Mouse (Mus musculus) cerebellum, postnatal 36 days (tissue): ENCODE measurements around the gene Brinp2.

Experiments
- DNase-seq, 2 experiments: peaks; one replicate each; pipeline ENCODE4 v3.0.0; 2021 to 2022; ENCODE audit warnings: mixed read lengths in 2 of 2

The Brinp2 gene

DNA sequence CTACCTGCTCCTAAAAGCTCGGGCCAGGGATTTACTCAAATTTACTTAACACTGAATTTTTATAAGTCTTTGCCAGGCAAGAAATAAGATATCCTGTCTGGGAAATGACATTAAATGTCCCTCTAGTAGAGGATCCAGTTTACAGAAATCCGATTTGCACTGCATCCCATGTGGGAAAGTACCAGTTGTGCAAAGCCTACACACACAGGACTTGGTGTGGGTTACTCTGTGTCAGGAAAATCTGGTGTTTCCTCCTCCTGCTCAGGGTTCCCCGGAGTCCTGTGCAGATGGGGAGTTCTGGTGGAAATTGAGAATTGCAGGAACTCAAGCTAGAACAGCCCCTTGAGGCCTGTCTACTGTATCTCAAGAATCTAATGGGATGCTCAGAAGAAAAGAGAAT is 70.9 kb downstream of the Brinp2 start:
- no peak for DNase-seq

DNA sequence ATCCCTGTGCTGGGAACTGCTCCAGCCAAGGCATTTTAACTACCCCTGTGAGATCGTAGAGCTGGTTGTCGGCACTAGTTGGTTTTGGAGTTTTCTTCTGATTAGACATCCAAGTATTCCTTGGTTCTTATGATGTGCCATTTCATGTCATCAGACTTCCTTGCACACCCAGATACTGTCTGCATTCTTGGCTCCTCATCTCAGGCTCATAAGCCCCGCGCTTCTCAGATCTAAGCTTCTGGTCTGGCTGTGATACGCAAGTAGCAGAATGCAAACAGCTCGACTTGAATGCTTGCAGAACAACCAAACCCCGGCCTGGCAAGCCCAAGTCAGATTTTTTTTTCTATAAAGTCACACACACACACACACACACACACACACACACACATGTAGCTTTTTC is 72.3 kb downstream of the Brinp2 start:
- no peak for DNase-seq

DNA sequence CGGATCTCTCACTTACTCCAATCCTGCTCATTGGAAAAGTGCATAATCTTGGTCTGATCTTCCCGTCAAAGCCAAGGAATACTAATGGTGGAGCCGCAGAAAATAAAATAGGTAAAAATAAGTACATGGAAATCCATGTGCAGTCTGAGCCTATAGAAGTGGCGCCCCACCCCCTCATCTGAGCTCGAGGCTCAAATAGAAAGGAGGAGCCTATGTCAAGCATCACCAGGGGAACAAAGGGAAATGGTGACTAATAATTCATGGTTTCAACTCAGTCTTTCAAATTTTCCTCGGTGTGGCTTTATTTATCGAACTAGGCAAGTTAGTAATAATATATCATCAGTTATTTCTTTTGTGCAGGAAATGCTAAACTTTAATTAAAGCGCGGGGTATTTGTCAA is 84.1 kb downstream of the Brinp2 start:
- DNase-seq, result no peak

DNA sequence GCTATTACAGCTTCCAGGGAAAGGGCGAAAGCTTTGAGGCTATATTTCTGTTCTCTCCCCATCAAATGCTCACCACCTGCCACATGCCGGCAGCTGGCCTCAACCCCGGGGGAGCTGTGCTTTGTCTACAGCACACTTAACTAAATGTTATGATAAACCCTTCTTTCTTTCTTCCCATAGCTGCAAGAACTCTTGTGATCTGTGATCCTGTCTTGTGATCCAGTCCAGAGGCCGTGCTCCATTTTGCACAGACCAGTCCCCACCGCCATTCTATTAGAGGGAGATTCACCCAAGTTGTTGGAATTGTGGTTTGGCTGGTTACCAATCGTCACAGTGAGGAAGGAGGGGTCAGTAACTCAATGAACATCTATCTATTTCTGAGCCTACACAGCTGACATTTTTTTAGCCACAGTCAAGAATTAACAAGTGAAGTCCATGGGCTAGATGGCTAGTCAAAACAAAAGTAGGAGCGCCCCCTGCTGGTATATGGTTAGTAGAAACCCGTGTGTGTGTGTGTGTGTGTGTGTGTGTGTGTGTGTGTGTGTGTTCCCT is 89.0 kb downstream of the Brinp2 start:
- peak; percentile 38 to 40 for DNase-seq

DNA sequence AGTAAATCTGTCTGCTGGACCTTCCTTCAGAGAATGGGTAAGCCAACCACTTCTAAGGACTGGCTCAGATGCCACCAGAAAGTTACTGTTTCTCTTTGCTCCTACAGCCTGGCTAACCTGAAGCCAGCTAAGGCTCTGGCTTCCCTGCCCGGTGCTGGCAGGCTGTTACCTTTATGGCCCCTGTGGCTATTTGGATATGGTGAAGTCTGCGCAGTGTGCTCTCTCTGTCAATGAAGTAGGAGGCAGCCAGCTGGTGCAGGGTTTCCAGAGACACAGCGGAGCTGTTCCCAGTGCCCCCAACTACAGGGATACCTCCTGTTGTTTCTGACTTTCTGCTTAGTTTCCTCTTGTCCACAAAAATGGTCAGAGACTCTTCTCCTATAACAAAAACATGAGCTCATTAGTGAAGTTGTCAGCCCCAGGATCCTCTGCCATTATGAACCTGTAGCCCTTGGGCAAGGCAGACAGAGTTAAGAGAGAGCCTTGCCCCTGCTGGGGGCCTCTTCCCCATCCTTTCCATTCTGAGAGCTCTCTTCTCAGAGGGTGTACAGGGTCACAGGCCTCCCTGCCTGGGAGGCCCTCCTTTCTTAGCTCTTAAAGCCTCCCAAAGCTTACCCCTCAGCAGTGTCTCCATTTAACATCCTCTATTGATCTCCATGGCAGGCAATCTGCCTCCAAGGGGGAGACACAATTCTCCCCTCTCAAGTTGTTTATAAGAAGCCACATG is 89.7 kb downstream of the Brinp2 start:
- peak; percentile 43 to 46 for DNase-seq

DNA sequence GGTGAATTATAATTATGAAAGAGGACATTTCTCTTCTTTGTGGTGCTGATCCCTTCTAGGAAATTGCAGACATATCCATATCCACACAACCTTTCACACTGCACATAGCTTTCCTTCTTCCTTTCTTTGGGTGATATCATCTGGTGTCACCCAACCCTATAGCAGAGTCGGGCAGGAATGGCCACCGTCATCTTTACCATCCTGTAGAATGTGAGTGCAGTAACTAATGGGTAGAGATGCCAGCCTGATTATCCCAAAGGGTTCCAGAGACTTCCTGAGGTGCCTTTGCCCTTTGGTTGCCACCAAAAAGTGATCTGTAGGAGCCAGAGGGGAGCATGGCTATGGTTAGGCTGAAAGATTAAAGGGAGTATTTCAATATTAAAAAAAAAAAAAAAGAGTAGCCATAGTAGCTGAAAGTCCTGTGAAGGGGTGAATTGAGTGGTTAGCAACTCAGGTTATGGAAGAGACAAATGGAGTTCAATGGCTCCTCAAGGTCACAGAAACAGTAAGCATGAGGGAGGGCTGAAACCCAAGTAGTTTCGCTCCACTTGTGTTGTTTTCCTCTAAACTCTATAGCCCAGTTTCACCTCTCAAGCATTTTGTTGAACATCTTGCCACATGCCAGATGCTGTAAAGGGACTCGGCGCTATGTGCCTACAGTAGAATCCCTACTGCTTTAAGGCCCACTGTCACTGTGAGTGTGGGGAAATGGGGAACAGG is 96.5 kb downstream of the Brinp2 start:
- DNase-seq, result no peak

DNA sequence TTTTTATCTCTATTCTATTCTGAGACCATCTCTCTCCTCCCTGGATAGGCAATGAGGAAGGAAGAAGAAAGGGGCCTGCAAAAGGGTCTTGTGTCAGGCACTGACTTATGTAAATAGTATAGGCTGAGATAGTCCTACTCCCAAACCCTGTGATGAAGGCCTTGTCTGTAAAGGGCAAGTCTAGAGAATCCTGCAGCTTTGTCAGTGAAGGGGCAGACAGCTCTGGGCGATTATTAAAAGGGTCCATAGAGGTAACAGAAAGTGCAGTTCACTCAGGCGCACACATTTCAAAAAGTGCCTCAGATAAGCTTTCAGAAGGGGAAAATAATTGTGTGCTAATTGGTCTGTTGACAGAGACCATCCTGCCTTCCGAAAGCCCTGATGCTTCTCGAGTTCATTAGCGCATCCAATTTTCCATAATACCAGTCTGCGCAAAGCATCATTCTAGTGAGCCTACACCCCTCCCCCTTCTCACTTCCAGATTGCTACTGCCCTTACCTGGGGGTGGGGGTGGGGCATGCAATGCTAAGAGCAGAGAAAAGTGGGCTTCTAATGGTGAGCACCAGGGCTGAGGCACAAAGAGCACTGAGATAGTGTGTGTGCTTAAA is 97.3 kb downstream of the Brinp2 start:
- DNase-seq, result no peak

DNA sequence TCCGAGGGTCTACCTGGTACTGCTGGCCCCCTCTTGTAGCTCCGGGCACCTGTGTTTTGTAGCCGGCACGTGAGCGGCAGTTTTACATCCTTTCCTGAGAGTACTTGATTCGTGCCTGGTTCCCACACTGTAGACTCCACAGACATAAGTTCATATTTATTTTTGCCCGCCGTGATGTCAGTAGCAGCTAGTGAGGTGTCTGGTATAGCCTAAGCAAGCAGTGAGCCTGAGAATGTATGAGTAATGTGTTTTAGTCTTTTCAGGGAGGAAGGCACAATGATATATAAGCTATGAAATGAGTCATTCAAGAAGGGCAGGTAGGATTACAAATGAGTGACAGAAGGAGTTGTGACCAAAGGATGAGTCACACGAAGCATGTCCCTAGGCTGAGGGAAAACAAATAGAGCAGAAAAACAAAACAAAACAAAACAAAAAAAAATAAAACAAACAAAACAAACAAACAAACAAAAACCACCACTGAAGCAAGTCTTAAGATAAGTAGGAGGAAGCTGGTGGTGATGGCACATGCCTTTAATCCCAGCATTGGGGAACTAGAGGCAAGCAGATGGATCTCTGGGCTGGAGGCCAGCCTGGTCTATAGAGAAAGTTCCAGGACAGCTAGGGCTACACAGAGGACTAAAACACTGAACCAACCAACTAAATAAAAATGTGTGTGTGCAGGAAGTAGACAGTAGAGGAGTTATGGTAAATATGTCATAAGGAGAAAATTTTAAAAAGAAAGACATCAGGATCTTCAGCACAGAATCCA is 100.0 kb downstream of the Brinp2 start:
- peak; percentile 55 to 58 for DNase-seq

DNA sequence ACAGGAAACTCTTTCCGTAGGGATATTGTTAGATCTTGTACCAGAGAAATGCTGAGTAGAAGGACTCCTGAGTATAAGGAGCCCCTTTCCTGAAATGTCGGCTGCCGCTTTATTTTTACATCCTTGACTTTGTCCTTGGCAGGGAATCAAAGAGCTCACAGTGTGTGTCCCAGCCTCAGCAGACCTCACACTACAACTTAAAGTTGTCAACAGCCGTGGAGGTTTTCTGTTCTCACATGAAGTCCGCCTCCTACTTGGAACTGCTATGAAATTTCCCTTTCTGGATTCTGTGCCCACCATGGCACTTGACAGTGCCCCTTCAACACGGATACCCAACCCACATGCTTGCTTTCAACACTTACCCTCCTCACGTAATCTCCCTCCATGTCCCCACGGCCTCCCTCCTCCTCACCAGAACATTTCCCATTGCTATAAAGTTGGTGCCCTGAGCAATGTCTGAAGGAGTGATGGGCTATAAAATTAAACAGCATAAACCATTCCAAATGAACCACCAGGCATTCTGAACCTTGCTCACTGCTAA is 103.4 kb downstream of the Brinp2 start:
- no peak for DNase-seq

DNA sequence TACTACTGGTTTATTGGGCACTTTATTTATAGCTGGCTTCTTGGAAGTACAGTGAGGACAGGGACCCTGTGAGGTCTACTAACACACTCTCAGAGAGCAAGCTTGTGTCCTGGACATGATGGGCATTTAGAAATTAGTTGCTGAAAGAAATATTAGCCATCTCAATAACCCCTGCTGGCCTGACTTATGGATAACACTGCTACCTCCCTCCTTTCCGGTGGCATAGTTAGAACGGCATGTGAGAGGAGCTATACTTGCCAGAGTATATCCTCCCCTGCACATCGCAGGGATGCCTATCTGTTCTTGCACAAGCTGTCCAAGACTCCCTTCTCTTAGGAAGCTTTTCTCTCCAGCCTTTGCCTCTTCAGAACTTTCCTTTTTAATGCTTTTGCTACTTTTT is 107.9 kb downstream of the Brinp2 start:
- DNase-seq, result no peak

DNA sequence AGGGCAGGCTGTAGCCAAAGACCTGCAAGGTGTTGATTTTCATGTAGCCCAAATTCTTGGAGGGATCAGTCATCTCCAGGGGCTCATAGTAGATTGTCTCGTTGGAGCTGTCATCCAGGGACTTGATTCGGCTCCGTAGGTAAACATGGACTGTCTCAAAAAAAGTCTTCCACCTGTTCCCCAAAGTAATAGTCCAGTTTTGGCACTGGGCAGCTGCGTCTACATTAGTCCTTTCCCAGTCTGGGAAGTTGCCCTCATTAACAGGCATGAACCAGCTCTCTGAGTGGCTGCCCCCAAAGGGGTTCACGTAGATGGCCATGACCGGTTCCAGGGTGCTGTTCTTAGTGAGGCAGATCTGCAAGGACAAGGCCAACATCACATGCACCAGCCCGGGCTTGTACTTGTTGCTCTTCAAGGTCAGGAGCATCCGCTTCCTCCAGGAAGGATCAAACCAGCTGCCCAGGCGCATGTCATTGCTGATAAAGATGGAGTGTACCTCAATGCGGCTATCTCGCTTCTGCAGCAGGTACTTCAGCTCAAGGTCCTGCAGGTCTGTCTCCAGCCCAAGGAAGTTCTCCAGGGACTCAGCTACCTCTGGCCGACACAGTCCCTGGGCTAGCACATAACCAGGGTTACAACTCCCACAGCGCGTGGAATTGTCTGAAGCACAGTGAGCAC is 109.5 kb downstream of the Brinp2 start:
- no peak for DNase-seq

DNA sequence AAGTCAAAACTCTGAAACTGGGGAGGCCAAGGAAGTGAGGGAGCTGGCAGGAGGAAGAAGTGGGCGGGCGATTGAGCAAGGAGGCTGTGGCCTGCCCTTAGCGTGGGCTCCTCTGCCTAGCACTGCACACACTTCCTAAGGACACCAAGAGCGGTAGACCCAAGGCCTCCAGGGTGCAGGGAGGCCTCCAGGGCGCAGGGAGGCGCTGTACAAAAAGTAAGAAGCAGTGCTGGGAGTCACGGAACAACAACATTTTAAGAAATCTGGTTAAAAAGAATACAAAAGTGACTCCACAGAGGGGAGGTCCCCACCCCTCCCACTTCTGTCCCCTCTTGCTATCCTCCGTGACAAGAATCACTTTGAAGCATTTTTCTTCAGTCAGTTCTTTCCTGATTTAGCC is 110.6 kb downstream of the Brinp2 start:
- no peak for DNase-seq

DNA sequence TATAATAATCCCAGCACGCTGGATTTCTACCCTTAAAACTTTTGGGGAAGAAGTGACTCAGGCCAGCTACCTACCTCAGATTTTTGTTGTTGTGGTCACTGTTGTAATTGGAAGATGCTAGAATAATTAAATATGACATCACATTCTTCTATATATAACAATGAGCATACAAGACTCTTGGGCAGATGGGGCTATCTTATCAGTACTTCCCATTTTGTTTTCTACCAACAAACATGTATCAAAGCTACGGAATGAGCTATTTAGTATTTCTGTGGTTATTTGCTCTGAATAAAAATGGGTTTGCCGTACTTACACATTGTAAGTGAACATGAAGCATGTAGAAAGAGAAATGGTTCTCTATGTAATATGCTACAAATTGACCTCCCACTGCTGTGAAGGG is 112.1 kb downstream of the Brinp2 start:
- DNase-seq, result no peak

DNA sequence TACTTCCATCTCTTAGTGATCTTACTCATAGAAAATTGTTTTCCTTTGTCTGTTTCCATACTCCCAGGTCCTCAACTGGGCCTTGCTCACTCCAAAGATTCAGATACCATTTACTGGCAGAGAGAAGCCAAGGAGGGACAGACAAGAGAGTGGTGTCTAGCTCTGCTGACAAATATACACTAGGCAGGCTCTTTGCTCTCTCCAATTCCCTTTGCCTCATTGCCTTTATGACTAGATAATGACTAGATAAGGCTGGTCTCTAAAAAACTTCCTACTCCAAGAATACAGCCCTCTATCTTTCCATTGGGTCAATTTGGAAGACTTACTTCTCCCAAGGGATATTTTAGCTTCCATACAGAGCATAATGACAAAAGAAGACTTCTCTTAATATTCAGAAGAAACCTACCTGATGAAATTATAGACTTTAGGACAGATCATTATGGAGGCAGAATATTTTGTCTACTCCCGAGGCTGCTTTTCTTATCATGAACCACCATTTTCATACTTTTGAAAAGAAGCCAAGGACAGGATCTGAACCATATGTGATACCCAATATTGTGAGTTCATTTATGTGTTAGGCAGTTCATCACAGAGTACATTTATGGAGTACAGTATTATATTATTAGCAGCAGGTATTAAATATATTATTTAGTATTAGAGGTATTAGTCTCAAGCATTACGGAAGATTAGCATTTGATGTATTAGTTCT is 114.1 kb downstream of the Brinp2 start:
- DNase-seq, result no peak

DNA sequence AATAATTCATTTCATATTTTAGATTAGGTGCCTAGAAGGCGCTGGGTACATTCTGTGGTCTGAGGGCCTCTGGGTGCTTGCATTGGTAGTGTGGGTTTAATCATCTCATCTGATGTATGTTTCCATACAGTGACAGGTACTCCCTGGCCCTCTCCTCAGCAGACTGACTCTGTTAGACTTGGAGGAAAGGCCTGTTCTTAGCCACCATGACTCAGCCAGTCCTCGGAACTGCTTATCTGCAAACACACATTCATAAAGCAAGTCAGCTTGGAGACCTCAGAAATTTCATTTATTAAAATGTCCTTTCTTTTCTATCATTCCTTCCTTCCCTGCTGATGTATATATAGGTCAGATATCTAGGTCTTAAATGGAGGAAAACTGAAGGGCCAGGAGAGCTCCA is 116.3 kb downstream of the Brinp2 start:
- DNase-seq, result no peak

DNA sequence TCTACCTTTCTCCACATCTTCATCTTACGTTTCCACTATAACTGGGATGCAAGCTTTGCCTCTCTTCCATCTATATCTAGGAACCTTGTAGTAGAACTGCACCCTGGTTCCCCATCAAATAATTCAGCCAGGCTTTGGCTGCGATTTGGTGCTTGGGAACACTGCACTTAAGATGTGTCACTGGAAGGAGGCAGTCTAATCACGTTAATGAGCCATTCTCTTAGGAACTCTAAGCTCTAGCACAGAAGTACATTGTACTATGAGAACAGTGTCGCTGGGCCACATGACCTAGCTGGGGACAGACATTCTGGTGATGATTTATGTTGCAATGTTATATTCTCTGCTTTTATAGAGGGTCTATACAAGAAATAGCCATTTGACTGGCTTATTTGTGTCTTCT is 117.4 kb downstream of the Brinp2 start:
- DNase-seq, result no peak

DNA sequence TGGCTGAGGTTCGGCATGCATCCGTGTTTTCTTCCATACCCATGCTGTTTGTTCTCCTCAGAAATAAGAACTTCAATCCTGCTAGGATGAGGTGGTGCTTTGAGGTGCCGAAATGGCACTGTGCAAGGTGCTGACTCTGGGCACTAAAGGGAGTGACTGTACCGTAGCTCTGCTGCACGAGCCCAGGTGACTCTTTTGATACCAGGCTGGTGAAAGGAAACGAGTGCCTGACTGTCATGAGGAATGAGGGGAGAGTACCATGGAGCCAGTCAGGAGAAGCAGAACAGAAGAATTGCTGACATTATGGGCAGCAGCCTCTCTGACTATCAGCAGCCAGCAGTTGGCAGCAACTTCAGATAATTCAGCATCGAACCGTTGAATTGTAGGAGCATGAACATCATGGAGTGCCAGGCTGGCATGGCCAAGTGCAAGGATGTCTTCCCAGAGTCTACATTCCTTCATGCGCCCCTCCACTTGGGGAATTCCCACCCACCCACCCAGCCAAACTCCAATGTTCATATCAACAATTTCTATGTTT is 127.4 kb downstream of the Brinp2 start:
- no peak for DNase-seq

DNA sequence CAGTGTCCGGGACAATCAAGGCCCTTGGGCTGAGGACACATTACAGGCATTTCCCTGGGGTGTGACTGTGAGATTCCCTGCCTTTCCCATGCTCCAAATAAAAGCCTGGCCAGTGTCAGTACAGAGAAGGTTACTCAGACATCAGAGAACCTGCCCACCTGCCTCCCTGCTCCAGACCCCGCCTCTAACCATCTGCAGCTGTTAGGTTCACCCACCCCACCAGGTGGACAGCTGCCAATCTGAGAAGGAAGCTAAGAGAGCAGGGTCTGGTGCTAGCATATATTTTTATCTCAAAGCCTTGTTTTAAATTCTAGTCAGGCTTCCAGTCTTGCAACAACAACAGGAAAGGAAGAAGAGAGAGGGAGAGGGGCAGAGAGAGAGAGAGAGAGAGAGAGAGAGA is 128.9 kb downstream of the Brinp2 start:
- DNase-seq, result no peak

DNA sequence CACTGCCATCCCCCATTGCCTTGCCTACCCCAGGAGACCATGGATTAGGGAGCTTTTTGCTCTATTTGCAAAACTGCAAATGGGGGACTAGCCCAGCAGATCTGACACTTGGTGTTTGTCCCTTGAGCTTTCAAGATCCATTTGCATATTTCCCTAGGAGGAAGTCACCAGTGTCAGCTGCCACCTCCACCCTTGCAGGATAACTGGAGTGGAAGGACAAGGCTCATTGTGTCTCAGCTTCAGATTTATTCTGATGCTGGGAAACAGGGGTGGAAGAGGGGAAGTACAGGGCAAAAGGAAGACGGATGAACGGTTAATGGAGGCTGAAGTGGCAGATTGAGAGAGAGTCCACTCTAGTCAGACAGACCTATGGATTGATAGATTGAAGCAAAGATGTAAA is 129.4 kb downstream of the Brinp2 start:
- DNase-seq, result no peak

DNA sequence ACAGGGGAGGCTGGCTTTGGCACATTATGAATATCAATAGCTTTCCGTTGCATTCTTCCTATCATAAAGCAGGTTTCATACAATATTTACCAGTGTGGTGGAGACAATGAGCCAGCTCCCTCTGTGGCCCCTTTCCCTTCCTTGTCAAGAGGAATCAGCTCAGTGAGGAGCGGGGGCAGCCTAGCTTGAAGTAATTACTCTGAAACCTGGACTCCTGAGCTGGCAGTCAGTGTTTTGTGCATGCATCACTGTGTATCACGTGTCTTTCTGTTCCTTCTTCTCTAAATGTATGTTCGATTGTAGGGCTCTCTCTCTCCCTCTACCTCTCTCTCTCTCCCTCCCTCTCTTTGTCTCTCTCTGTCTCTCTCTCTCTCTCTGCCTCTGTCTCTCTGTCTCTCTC is 135.1 kb downstream of the Brinp2 start:
- no peak for DNase-seq

DNA sequence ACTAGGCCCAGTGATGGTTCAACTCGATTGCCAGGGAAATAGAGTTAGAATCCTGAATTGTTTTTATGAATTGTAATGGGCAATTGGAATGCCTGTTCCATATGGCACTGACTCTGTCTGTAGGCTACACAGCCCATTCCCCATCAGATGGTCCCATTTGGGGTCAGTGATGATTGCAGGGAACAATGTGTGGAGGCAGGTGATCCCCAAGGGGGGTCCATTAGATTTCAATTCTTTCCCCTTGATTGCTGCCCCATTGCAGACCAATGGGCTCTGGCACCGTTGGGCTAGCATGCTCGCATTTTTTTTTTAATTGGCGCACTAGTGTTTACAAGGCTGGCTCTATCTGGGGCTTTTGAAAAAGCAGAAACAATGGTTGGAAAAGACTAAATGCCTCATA is 136.0 kb downstream of the Brinp2 start:
- DNase-seq, result no peak
